17 mouse cellular contexts compared by ENCODE assay signal in genomic region chr9:110047857-110048256, GRCm38 (mm10).
DNase-seq lines count a peak whose midpoint lies in the region; ATAC-seq and TF ChIP-seq lines count a peak whose summit lies in the region.
"Had no signal": no experiment of that assay in that cellular context is flagged by ENCODE, and none has a peak within 500 bp of the region (broad histone marks: within the 10 kb centered on the region; RNA-seq: fewer than 3 reads in every experiment).

No protein-coding gene starts in this region.

- peaks cover 34% of the 10 kb centered on the region for H3K4me1 ChIP-seq in hindbrain, embryonic 13.5 days (replicated peaks)

- no peak overlapping the region for H3K9ac ChIP-seq in hindbrain, embryonic 13.5 days
- H3K9ac ChIP-seq: heart, embryonic 12.5 days; hindbrain, embryonic 15.5 days; limb, embryonic 13.5 days had no signal

- H3K4me3 ChIP-seq in layer of hippocampus, adult 2 months: no peak overlapping the region
- H3K4me3 ChIP-seq in hindbrain, embryonic 13.5 days: no peak overlapping the region
- H3K4me3 ChIP-seq: erythroblast, embryonic 14.5 days; heart, embryonic 12.5 days; hindbrain, embryonic 15.5 days; limb, embryonic 13.5 days had no signal

- H3K27ac ChIP-seq in layer of hippocampus, adult 2 months: peak overlapping the region; percentile 58
- H3K27ac ChIP-seq in hindbrain, embryonic 13.5 days: peak overlapping the region; percentile 26
- H3K27ac ChIP-seq: hindbrain, embryonic 15.5 days; limb, embryonic 13.5 days had no signal

- peak; percentile 13 for DNase-seq in embryo, embryonic 10 days (ENCODE audit: low spot score)
- no peak for DNase-seq in embryo, embryonic 9.5 days (ENCODE audit: extremely low spot score)
- no peak for DNase-seq in layer of hippocampus, adult 2 months (ENCODE audit: low spot score in 2 of 2)
- DNase-seq in layer of hippocampus, postnatal 25 days (ENCODE audit: extremely low spot score in 1 of 2, low spot score in 1 of 2): no peak
- peak; percentile 30 for DNase-seq in R1 (ENCODE audit: low read depth, low spot score)
- DNase-seq in gastrocnemius, postnatal 4 days (ENCODE audit: low spot score in 2 of 2): no peak
- DNase-seq in thymus, postnatal 36 days: no peak
- DNase-seq: cerebellum, adult 11 months; gastrocnemius, postnatal 14 days; kidney, adult 2 months; lung, postnatal 14 days; thymus, adult 2 months had no signal

- H3K36me3 ChIP-seq in hindbrain, embryonic 13.5 days: no peaks in the 10 kb centered on the region
- H3K36me3 ChIP-seq: hindbrain, embryonic 15.5 days had no signal

- H3K27me3 ChIP-seq in hindbrain, embryonic 13.5 days: no peaks in the 10 kb centered on the region
- H3K27me3 ChIP-seq: heart, embryonic 12.5 days; hindbrain, embryonic 15.5 days; limb, embryonic 13.5 days had no signal

- no peak overlapping the region for H3K4me2 ChIP-seq in hindbrain, embryonic 13.5 days
- H3K4me2 ChIP-seq: heart, embryonic 12.5 days; hindbrain, embryonic 15.5 days; limb, embryonic 13.5 days had no signal

- no peaks in the 10 kb centered on the region for H3K9me3 ChIP-seq in hindbrain, embryonic 13.5 days
- H3K9me3 ChIP-seq: heart, embryonic 12.5 days; hindbrain, embryonic 15.5 days; limb, embryonic 13.5 days had no signal

- TF ChIP-seq CTCF in layer of hippocampus, adult 2 months (conservative IDR thresholded peaks at IDR 0.05): no peak

- WGBS in hindbrain, embryonic 13.5 days: 11% methylated on average over 3 of the region's 3 CpGs

- no peak for ATAC-seq in hindbrain, embryonic 13.5 days (ENCODE audit: low FRiP score)

Comparison
In these comparisons a context has a peak if more than half of its experiments do, and no peak if none do; other contexts are left out.
1. DNase-seq: peak in embryo, embryonic 10 days (single experiment) and R1 (single experiment); none in embryo, embryonic 9.5 days (single experiment), layer of hippocampus, adult 2 months (0 of 2), layer of hippocampus, postnatal 25 days (0 of 2), gastrocnemius, postnatal 4 days (0 of 2) and thymus, postnatal 36 days (0 of 2).